Mouse (Mus musculus): ENCODE measurements around the gene Gpr89. TPM values are rescaled to one million over a fixed set of nuclear protein-coding genes. Genes with fewer than 3 reads are reported as not detected.

Gpr89 gene
- total and polyA plus RNA-seq, 2 experiments from 2014 or later = 24.1 to 34.8 TPM

GRCm38 (mm10) chr3:96870270-96870669, 34.9 kb downstream of the Gpr89 start:
- H3K9me3 ChIP-seq (ENCODE audit: low read length) = no peaks in the 10 kb centered on the region
- no peaks in the 10 kb centered on the region for H3K27me3 ChIP-seq (ENCODE audit: insufficient read depth, low read length)
- H3K4me1 ChIP-seq (ENCODE audit: insufficient read depth) = no peaks in the 10 kb centered on the region
- no peak overlapping the region for H3K9ac ChIP-seq
- H3K36me3 ChIP-seq (ENCODE audit: insufficient read depth) = peaks cover 70% of the 10 kb centered on the region
- WGBS = 97% methylated on average over 2 of the region's 2 CpGs
- no peak for TF ChIP-seq CTCF (IDR thresholded peaks at IDR 0.05; ENCODE audit: low read depth)
- H3K27ac ChIP-seq (ENCODE audit: low read depth, low read length) = no peak overlapping the region
- ATAC-seq = no peak
- no peak for DNase-seq
- no peak overlapping the region for H3K4me3 ChIP-seq (ENCODE audit: low read depth, low read length)
- H3K4me2 ChIP-seq (ENCODE audit: low read depth) = no peak overlapping the region

- no peaks in the 10 kb centered on the region for H3K27me3 ChIP-seq (ENCODE audit: insufficient read depth, low read length)
- 95% methylated on average over 7 of the region's 7 CpGs for WGBS
- no peak overlapping the region for H3K4me3 ChIP-seq (ENCODE audit: low read depth, low read length)
- no peak overlapping the region for H3K27ac ChIP-seq (ENCODE audit: low read depth, low read length)
- H3K9me3 ChIP-seq (ENCODE audit: low read length) = no peaks in the 10 kb centered on the region
- H3K36me3 ChIP-seq (ENCODE audit: insufficient read depth) = peaks cover 60% of the 10 kb centered on the region
- no peak overlapping the region for H3K4me2 ChIP-seq (ENCODE audit: low read depth)
- H3K9ac ChIP-seq = no peak overlapping the region
- no peak for DNase-seq
- H3K4me1 ChIP-seq (ENCODE audit: insufficient read depth) = no peaks in the 10 kb centered on the region
- no peak for ATAC-seq
- TF ChIP-seq CTCF (IDR thresholded peaks at IDR 0.05; ENCODE audit: low read depth) = no peak
These were observed 36.1 kb downstream of the Gpr89 start for GRCm38 (mm10) chr3:96869091-96869490.

- DNase-seq = no peak
- no peak overlapping the region for H3K4me2 ChIP-seq (ENCODE audit: low read depth)
- no peak overlapping the region for H3K27ac ChIP-seq (ENCODE audit: low read depth, low read length)
- no peak for TF ChIP-seq CTCF (IDR thresholded peaks at IDR 0.05; ENCODE audit: low read depth)
- H3K9ac ChIP-seq = no peak overlapping the region
- no peaks in the 10 kb centered on the region for H3K4me1 ChIP-seq (ENCODE audit: insufficient read depth)
- H3K27me3 ChIP-seq (ENCODE audit: insufficient read depth, low read length) = no peaks in the 10 kb centered on the region
- peaks cover 56% of the 10 kb centered on the region for H3K36me3 ChIP-seq (ENCODE audit: insufficient read depth)
- no peak overlapping the region for H3K4me3 ChIP-seq (ENCODE audit: low read depth, low read length)
- no peaks in the 10 kb centered on the region for H3K9me3 ChIP-seq (ENCODE audit: low read length)
- no peak for ATAC-seq
- WGBS = 94% methylated on average over 8 of the region's 8 CpGs
These were observed 36.6 kb downstream of the Gpr89 start for GRCm38 (mm10) chr3:96868566-96868965.

GRCm38 (mm10) chr3:96867863-96868262, 37.3 kb downstream of the Gpr89 start:
- Histone ChIP-seq H3K4me1 (ENCODE audit: insufficient read depth) (no peaks in the 10 kb centered on the region), H3K27ac (ENCODE audit: low read depth, low read length) (no peak overlapping the region), H3K9ac (no peak overlapping the region), H3K4me3 (ENCODE audit: low read depth, low read length) (no peak overlapping the region), H3K27me3 (ENCODE audit: insufficient read depth, low read length) (no peaks in the 10 kb centered on the region), H3K4me2 (ENCODE audit: low read depth) (no peak overlapping the region), H3K9me3 (ENCODE audit: low read length) (no peaks in the 10 kb centered on the region), H3K36me3 (ENCODE audit: insufficient read depth) (peaks cover 50% of the 10 kb centered on the region)
- DNase-seq (no peak), ATAC-seq (no peak)
- 91% methylated on average over 3 of the region's 3 CpGs for WGBS
- no peak for TF ChIP-seq CTCF (IDR thresholded peaks at IDR 0.05; ENCODE audit: low read depth)

- Histone ChIP-seq H3K9me3 (ENCODE audit: low read length) (no peaks in the 10 kb centered on the region), H3K36me3 (ENCODE audit: insufficient read depth) (peaks cover 7% of the 10 kb centered on the region; the same call in 1 of the 2 replicates), H3K27ac (ENCODE audit: low read depth, low read length) (no peak overlapping the region), H3K9ac (no peak overlapping the region), H3K4me1 (ENCODE audit: insufficient read depth) (no peaks in the 10 kb centered on the region), H3K27me3 (ENCODE audit: insufficient read depth, low read length) (no peaks in the 10 kb centered on the region), H3K4me3 (ENCODE audit: low read depth, low read length) (no peak overlapping the region), H3K4me2 (ENCODE audit: low read depth) (no peak overlapping the region)
- ATAC-seq (no peak), DNase-seq (no peak)
- 94% methylated on average over 5 of the region's 5 CpGs for WGBS
- no peak for TF ChIP-seq CTCF (IDR thresholded peaks at IDR 0.05; ENCODE audit: low read depth)
These were observed 44.6 kb downstream of the Gpr89 start for GRCm38 (mm10) chr3:96860498-96860897.

GRCm38 (mm10) chr3:96855833-96856232, 49.3 kb downstream of the Gpr89 start:
- Histone ChIP-seq H3K36me3 (ENCODE audit: insufficient read depth) (peaks cover 7% of the 10 kb centered on the region; the same call in 1 of the 2 replicates), H3K9me3 (ENCODE audit: low read length) (no peaks in the 10 kb centered on the region), H3K4me2 (ENCODE audit: low read depth) (no peak overlapping the region), H3K4me3 (ENCODE audit: low read depth, low read length) (no peak overlapping the region), H3K27me3 (ENCODE audit: insufficient read depth, low read length) (no peaks in the 10 kb centered on the region), H3K9ac (no peak overlapping the region), H3K4me1 (ENCODE audit: insufficient read depth) (no peaks in the 10 kb centered on the region), H3K27ac (ENCODE audit: low read depth, low read length) (no peak overlapping the region)
- WGBS = 90% methylated on average over 3 of the region's 3 CpGs
- no peak for TF ChIP-seq CTCF (IDR thresholded peaks at IDR 0.05; ENCODE audit: low read depth)
- no peak for ATAC-seq
- DNase-seq = no peak

- DNase-seq (no peak), ATAC-seq (no peak)
- Histone ChIP-seq H3K4me2 (ENCODE audit: low read depth) (no peak overlapping the region), H3K4me3 (ENCODE audit: low read depth, low read length) (no peak overlapping the region), H3K27ac (ENCODE audit: low read depth, low read length) (no peak overlapping the region), H3K9ac (no peak overlapping the region), H3K4me1 (ENCODE audit: insufficient read depth) (no peaks in the 10 kb centered on the region), H3K9me3 (ENCODE audit: low read length) (no peaks in the 10 kb centered on the region), H3K27me3 (ENCODE audit: insufficient read depth, low read length) (no peaks in the 10 kb centered on the region), H3K36me3 (ENCODE audit: insufficient read depth) (no peaks in the 10 kb centered on the region)
- TF ChIP-seq CTCF (IDR thresholded peaks at IDR 0.05; ENCODE audit: low read depth) = no peak
- WGBS = 90% methylated on average over 4 of the region's 4 CpGs
These were observed 50.8 kb downstream of the Gpr89 start for GRCm38 (mm10) chr3:96854376-96854775.

- WGBS = 81% methylated on average over 6 of the region's 6 CpGs
- TF ChIP-seq CTCF (IDR thresholded peaks at IDR 0.05; ENCODE audit: low read depth) = no peak
These were observed 52.6 kb downstream of the Gpr89 start for GRCm38 (mm10) chr3:96852561-96852960.

More at GRCm38 (mm10) chr3:96852561-96852960, 52.6 kb downstream of the Gpr89 start:
- H3K9ac ChIP-seq = no peak overlapping the region
- no peaks in the 10 kb centered on the region for H3K9me3 ChIP-seq (ENCODE audit: low read length)
- no peaks in the 10 kb centered on the region for H3K4me1 ChIP-seq (ENCODE audit: insufficient read depth)
- no peak overlapping the region for H3K27ac ChIP-seq (ENCODE audit: low read depth, low read length)
- no peak overlapping the region for H3K4me3 ChIP-seq (ENCODE audit: low read depth, low read length)
- ATAC-seq (no peak), DNase-seq (no peak)
- no peaks in the 10 kb centered on the region for H3K27me3 ChIP-seq (ENCODE audit: insufficient read depth, low read length)
- no peak overlapping the region for H3K4me2 ChIP-seq (ENCODE audit: low read depth)
- no peaks in the 10 kb centered on the region for H3K36me3 ChIP-seq (ENCODE audit: insufficient read depth)

Measured in forebrain, postnatal 0 days (tissue).